Mouse (Mus musculus) testis, postnatal 10 days (tissue): ENCODE measurements around the gene Gsdma3.
"Not testable (repeated sequence)": the region's sequence is repeated elsewhere in the genome, so short reads cannot be mapped to it uniquely, and the experiment has no call there.

Source experiments
- DNase-seq: peaks from one replicate; pipeline ENCODE4 v3.0.0; 2021; ENCODE audit warnings: low spot score

The Gsdma3 gene

GRCm38 (mm10) chr11:98671284-98671815 is 45.2 kb downstream of the Gsdma3 start:
- no peak for DNase-seq

DNA sequence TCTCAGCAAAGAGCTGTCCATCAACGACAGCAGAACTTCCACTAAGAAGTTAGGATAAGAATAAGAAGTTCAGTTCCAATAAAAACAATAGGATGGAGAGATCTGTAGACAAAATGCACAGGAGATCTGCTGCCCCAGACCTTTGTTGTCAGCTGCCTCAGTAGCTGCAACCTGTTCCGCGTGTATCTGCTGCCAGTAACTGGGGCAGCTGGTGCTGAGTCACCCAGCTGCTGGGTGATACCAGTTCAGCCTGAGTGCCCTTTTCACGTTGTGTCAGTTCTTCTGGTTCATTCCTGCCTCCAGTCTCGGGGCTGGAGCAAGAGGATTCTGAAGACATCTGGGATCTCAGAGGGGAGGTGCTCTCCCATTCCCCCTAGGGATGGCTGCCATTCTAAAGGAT is 45.7 kb downstream of the Gsdma3 start:
- DNase-seq: no peak

DNA sequence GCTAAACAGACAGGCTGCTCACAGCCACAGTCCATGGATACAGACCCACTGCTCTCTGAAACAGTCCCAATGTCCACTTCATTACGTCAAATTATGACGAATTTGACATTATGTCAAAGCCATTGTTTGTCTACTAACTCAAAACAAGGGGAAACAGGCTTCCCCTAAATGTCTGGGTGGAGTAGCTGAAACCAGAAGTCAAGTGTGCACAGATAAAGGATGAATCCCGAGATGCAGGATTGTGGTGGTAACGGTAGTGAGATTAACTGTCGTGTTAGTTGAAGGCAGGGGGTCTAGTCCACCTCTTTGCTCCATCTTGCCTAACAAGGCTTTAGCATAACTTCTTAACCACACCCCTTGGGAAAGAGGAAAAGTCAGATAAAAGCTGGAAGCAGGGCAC is 46.3 kb downstream of the Gsdma3 start:
- no peak for DNase-seq

- DNase-seq: peak; percentile 71
These were observed 47.0 kb downstream of the Gsdma3 start for GRCm38 (mm10) chr11:98673136-98673535.

- DNase-seq: no peak
These were observed 49.7 kb downstream of the Gsdma3 start for GRCm38 (mm10) chr11:98675829-98676363.

DNA sequence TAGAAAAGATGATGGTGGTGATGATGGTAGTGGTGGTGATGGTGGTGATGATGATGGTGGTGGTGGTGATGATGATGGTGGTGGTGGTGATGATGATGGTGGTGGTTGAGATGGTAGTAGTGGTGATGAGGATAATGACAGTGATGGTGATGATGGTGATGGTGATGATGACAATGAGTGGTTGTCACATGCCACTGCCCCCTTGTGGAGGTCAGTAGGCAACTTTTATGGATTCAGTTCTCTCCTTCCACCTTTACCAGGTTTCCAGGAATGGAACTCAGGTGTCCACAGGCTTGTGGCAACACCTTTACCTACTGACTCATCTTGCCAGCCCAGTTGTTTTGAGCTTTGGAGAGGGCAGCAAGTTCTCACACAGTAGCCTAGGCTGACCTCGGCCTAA is 53.9 kb downstream of the Gsdma3 start:
- DNase-seq: no peak

GRCm38 (mm10) chr11:98680595-98680994 is 54.4 kb downstream of the Gsdma3 start:
- not testable (repeated sequence) for DNase-seq

GRCm38 (mm10) chr11:98681186-98681585 is 55.0 kb downstream of the Gsdma3 start:
- no peak for DNase-seq

DNA sequence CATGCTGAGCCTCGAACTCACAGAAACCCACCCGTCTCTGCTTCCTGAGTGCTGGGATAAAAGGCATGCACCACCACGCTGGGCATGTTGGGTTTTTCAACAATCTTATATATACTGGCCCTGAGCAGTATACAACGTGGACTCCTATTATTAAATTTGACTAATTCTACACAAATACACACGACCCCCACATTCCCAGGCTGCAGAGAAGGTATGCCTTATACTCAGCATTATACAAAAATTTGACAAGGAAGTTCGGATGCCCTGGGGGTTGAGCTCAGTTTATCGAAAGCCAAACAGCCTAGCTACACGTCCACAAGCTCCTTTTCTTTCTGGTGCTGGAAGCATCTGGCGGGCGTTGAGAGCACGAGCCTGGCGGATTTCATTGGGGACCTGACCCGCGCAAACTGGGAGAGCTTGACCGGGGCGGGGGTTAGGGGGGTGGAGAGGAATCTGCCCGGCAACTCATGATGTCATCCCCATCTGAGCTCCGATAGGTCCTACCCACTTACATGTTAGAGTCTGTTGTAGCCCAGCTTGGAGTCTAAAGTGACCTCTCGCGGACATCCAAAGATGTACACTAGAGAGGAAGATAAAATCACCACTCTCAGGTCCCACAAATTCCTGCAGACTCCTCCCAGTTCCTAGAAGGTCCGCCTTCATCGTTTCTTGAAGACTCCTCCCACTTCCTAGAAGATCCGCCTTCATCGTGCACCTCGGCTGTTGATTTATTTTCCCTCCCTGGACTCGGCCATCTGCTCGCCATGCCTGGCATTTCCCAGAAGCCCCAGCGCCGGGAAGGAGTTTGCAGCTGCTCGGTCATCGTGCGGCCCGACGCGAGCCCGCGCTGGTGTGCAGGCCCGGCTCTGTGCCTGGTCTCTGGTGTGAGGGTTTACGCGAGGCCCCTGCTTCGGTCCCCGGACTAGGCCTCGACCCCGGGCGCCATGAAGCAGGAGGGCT is 55.9 kb downstream of the Gsdma3 start, which contains the start of gene Psmd3:
TSS of gene Psmd3 (plus strand) at position 769 of the 960 bp plus-strand sequence.
- peak; percentile 97 for DNase-seq

DNA sequence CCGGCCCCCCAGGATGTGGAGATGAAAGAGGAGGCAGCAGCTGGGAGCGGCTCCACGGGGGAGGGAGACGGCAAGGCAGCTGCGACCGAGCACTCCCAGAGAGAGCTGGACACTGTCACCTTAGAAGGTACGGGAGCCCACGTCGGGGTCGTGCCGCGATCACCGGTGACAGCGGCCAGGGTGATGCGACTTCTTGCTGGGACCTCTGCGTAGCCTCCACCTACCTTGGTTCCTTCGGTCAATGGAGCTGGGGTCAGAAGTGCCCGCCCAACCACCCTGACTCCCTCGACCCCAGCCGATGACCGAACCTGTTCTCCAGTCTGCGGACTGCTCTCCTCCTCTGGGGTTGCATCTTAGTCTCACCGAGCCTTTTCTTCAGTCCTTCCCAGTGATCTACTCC is 56.7 kb downstream of the Gsdma3 start:
- DNase-seq: no peak

- no peak for DNase-seq
These were observed 59.5 kb downstream of the Gsdma3 start for GRCm38 (mm10) chr11:98685642-98686041.

- no peak for DNase-seq
These were observed 60.8 kb downstream of the Gsdma3 start for GRCm38 (mm10) chr11:98686976-98687375.
